Mouse (Mus musculus): ENCODE measurements around the gene Mrps18b. TPM values are rescaled to one million over a fixed set of nuclear protein-coding genes. Genes with fewer than 3 reads are reported as not detected.
A peak's percentile ranks its signal among the peaks of the same experiment; 100 is the strongest.

Gene Mrps18b
- polyA plus RNA-seq, 1 experiment = 63.4 TPM

DNA sequence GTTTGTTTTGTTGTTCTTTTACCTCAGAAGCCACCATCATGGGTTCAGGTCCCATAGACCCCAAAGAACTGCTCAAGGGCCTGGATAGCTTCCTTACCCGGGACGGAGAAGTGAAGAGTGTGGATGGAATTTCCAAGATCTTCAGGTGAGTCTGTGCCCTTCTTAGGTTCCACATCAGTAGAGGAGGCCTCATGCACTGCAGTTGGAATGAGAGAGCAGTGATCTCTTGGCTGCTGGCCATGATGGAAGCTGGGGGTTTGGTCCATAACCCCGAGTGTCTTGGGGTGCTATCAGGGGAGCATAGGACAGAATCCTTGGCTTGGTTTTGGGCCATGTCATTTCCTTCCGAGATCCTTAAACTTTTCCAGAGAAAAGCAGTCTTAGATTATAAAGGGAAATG is 7.1 kb upstream of the Mrps18b start:
- peaks cover 25% of the 10 kb centered on the region for H3K4me1 ChIP-seq (ENCODE audit: control insufficient read depth, insufficient read depth, insufficient read length, low read length)
- H3K27ac ChIP-seq (ENCODE audit: insufficient read depth, low read depth, low read length) = no peak overlapping the region
- 80% methylated on average over 4 of the region's 4 CpGs for WGBS
- peaks cover 48% of the 10 kb centered on the region for H3K36me3 ChIP-seq (ENCODE audit: control insufficient read depth, insufficient read depth, low read length)
- H3K4me3 ChIP-seq (ENCODE audit: low read depth, low read length) = no peak overlapping the region
- no peak for TF ChIP-seq CTCF (IDR thresholded peaks at IDR 0.05; ENCODE audit: extremely low read depth, insufficient read length, insufficient replicate concordance, low read depth, low read length)
- no peak for TF ChIP-seq POLR2A (IDR thresholded peaks at IDR 0.05; ENCODE audit: low read depth, low read length)
- H3K27me3 ChIP-seq (ENCODE audit: control insufficient read depth, insufficient read depth, low read length) = no peaks in the 10 kb centered on the region

DNA sequence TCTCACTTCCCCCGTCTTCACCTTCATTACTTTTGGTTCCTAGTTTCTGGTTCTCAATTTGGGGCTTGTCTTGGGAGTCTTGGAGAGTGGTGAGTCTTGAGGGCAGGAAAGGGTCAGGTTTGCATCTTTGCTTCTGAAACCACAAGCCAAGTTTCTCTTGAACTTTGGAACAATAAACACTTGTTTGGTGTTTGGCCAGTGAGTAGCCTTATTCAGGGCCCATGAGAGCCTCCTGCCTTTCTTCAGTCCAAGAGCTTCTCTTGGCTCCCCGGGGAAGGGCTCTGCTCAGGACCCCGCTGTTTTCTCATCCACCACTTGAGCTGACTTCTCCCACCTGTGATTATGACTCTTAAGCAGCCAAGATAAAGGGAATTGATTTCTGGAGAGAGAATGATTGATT is 6.4 kb upstream of the Mrps18b start:
- Histone ChIP-seq H3K4me3 (ENCODE audit: low read depth, low read length) (no peak overlapping the region), H3K4me1 (ENCODE audit: control insufficient read depth, insufficient read depth, insufficient read length, low read length) (peaks cover 25% of the 10 kb centered on the region), H3K27me3 (ENCODE audit: control insufficient read depth, insufficient read depth, low read length) (no peaks in the 10 kb centered on the region), H3K36me3 (ENCODE audit: control insufficient read depth, insufficient read depth, low read length) (peaks cover 45% of the 10 kb centered on the region), H3K27ac (ENCODE audit: insufficient read depth, low read depth, low read length) (peak overlapping the region; percentile 46)
- TF ChIP-seq CTCF (IDR thresholded peaks at IDR 0.05; ENCODE audit: extremely low read depth, insufficient read length, insufficient replicate concordance, low read depth, low read length) = no peak
- no peak for TF ChIP-seq POLR2A (IDR thresholded peaks at IDR 0.05; ENCODE audit: low read depth, low read length)
- 48% methylated on average over 3 of the region's 3 CpGs for WGBS

DNA sequence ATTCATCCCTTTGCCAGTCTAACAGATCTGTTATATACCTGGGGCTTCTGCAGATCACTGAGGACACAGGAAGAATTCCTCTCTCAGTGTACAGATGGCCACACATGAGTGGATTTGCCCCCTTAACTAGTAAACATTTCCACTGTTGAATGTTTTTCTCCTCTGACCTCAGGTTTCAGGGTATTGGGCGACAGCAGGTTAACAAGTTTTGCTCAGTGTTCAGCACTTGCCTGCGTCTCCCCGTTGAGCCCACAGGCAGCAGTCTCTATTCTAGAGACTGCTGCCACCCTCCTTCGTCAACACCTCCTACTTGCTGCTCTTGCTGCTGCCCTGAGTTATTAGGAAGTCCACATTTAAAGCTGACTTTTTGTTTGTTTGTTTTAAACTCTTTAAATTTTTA is 5.5 kb upstream of the Mrps18b start:
- WGBS = 80% methylated on average over 4 of the region's 4 CpGs
- Histone ChIP-seq H3K27me3 (ENCODE audit: control insufficient read depth, insufficient read depth, low read length) (no peaks in the 10 kb centered on the region), H3K36me3 (ENCODE audit: control insufficient read depth, insufficient read depth, low read length) (peaks cover 46% of the 10 kb centered on the region), H3K4me3 (ENCODE audit: low read depth, low read length) (no peak overlapping the region), H3K4me1 (ENCODE audit: control insufficient read depth, insufficient read depth, insufficient read length, low read length) (peaks cover 22% of the 10 kb centered on the region), H3K27ac (ENCODE audit: insufficient read depth, low read depth, low read length) (no peak overlapping the region)
- TF ChIP-seq CTCF (IDR thresholded peaks at IDR 0.05; ENCODE audit: extremely low read depth, insufficient read length, insufficient replicate concordance, low read depth, low read length) (no peak), POLR2A (IDR thresholded peaks at IDR 0.05; ENCODE audit: low read depth, low read length) (no peak)

DNA sequence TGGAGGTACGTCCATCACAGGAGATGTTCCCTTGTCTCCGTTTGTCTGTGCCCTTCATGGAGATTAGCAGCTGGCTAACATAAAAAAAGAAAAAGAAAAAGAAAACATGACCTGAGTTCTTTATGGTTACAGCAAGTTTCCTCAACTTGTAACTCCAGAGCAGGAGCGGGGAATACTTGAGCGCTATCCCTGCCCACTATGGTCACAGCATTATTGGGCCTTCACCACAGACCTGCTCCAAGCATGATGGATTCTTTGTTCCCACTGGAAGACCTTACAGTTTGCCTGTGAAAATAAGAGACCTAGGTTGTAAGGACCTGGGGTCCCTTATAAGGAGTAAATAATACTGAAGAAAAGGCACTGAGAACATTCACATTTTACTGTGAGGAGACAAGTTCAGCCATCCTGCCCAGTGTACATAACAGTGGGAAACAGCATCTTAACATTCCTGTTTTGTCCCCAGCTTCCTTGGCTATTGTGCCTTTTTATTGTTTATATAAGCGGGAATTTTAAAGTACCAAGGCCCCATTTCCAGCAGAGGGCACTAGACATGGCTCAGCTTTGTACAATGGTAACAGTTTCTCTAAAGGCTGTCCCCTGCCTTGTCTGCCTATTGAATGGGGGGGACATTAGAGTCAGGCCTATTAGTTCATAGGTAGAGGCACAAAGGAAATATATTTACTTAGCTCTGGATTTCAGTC is 4.8 kb upstream of the Mrps18b start:
- Histone ChIP-seq H3K27me3 (ENCODE audit: control insufficient read depth, insufficient read depth, low read length) (no peaks in the 10 kb centered on the region), H3K27ac (ENCODE audit: insufficient read depth, low read depth, low read length) (peak overlapping the region; percentile 26; the same call in 1 of the 2 replicates), H3K4me3 (ENCODE audit: low read depth, low read length) (no peak overlapping the region), H3K4me1 (ENCODE audit: control insufficient read depth, insufficient read depth, insufficient read length, low read length) (peaks cover 18% of the 10 kb centered on the region), H3K36me3 (ENCODE audit: control insufficient read depth, insufficient read depth, low read length) (peaks cover 39% of the 10 kb centered on the region)
- 72% methylated on average over 5 of the region's 5 CpGs for WGBS
- TF ChIP-seq POLR2A (IDR thresholded peaks at IDR 0.05; ENCODE audit: low read depth, low read length) (no peak), CTCF (IDR thresholded peaks at IDR 0.05; ENCODE audit: extremely low read depth, insufficient read length, insufficient replicate concordance, low read depth, low read length) (no peak)

DNA sequence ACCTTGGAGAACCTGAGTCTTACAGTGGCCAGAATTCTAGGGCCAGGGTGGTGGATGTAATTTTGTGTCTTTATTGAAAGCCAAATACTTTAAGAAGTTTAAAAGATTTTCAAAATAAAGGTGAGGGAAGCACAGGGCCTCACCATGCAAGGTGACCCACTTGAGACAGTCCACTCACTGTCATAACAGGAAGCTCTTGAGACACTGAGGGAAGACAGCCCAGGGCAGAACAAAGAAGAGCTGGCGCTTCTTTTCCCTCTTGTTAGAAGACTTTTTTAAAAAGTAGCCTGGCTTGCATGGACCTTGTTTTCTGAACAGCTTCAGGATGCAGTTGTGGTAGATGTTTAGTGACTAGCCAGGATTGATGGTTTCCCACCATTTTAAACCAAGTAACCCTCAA is 4.2 kb upstream of the Mrps18b start:
- TF ChIP-seq POLR2A (IDR thresholded peaks at IDR 0.05; ENCODE audit: low read depth, low read length) (no peak), CTCF (IDR thresholded peaks at IDR 0.05; ENCODE audit: extremely low read depth, insufficient read length, insufficient replicate concordance, low read depth, low read length) (no peak)
- WGBS = 71% methylated on average over 1 of the region's 1 CpGs
- H3K27ac ChIP-seq (ENCODE audit: insufficient read depth, low read depth, low read length) = peak overlapping the region; percentile 84; the same call in 1 of the 2 replicates

DNA sequence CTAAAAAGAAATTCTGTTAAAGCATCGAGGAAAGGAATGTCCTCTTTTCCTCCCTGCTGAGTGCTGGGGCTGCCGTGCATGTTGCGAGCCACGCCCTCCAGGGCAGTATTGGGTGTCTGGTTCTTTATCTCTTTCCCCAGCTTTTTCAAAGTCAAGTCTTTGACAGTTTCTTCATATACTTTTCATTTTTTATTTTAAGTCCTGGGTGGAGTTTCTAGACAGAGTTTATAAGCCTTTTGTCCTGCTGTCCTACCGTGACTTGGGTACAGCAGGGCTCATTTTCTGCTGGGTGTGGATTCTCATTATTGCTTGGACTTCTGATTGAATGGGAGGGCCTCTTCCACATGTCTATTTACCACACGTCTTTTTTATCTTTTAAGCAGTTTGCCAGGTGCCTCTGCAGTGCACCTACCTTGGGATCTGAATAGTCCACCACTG is 3.7 kb upstream of the Mrps18b start:
- Histone ChIP-seq H3K27me3 (ENCODE audit: control insufficient read depth, insufficient read depth, low read length) (no peaks in the 10 kb centered on the region), H3K36me3 (ENCODE audit: control insufficient read depth, insufficient read depth, low read length) (peaks cover 30% of the 10 kb centered on the region), H3K4me3 (ENCODE audit: low read depth, low read length) (no peak overlapping the region), H3K27ac (ENCODE audit: insufficient read depth, low read depth, low read length) (peak overlapping the region; percentile 84), H3K4me1 (ENCODE audit: control insufficient read depth, insufficient read depth, insufficient read length, low read length) (peaks cover 18% of the 10 kb centered on the region)
- TF ChIP-seq CTCF (IDR thresholded peaks at IDR 0.05; ENCODE audit: extremely low read depth, insufficient read length, insufficient replicate concordance, low read depth, low read length) = no peak
- TF ChIP-seq POLR2A (IDR thresholded peaks at IDR 0.05; ENCODE audit: low read depth, low read length) = no peak
- WGBS = 18% methylated on average over 6 of the region's 6 CpGs

More for the DNA sequence above, 4.2 kb upstream of the Mrps18b start:
- Histone ChIP-seq H3K4me1 (ENCODE audit: control insufficient read depth, insufficient read depth, insufficient read length, low read length) (peaks cover 18% of the 10 kb centered on the region), H3K36me3 (ENCODE audit: control insufficient read depth, insufficient read depth, low read length) (peaks cover 35% of the 10 kb centered on the region), H3K27me3 (ENCODE audit: control insufficient read depth, insufficient read depth, low read length) (no peaks in the 10 kb centered on the region), H3K4me3 (ENCODE audit: low read depth, low read length) (no peak overlapping the region)

DNA sequence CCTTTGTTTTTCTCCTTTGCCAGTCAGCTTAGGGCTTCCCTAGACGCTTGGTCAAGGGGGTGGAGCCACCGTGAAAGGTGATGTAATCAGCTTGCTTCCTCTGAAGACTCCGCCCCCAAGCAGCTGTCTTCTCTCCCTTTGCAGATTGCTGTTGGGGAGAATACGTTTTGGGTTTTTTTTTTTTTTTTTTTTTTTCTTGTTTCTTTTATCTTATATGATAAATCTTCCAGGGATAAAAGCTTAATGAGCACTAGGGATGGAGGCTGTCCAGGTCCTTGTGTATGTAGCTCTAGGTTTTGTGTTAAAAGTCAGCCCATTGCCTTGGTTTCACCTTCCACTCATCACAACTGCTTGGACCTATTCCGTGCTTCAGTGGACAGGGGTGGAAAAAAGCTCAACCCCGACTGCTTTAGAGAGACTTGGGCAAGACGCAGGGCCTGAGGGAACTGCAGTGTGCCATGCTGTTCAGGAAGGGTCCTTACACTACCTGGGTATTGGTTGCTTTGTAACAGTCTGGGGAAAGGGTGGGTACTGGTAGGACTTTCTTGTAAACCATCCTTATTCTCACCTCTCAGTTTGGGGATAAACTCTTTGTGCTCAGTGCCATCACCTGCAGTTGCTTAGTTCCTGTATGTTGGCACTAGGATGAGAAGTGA is 3.0 kb upstream of the Mrps18b start:
- 4% methylated on average over 7 of the region's 7 CpGs for WGBS
- peak overlapping the region; percentile 58 for H3K4me3 ChIP-seq (ENCODE audit: low read depth, low read length)
- peaks cover 18% of the 10 kb centered on the region for H3K4me1 ChIP-seq (ENCODE audit: control insufficient read depth, insufficient read depth, insufficient read length, low read length)
- no peak for TF ChIP-seq CTCF (IDR thresholded peaks at IDR 0.05; ENCODE audit: extremely low read depth, insufficient read length, insufficient replicate concordance, low read depth, low read length)
- TF ChIP-seq POLR2A (IDR thresholded peaks at IDR 0.05; ENCODE audit: low read depth, low read length) = no peak; the same call in 1 of the 2 replicates
- H3K36me3 ChIP-seq (ENCODE audit: control insufficient read depth, insufficient read depth, low read length) = peaks cover 26% of the 10 kb centered on the region
- H3K27ac ChIP-seq (ENCODE audit: insufficient read depth, low read depth, low read length) = peak overlapping the region; percentile 99
- H3K27me3 ChIP-seq (ENCODE audit: control insufficient read depth, insufficient read depth, low read length) = no peaks in the 10 kb centered on the region
